Mouse (Mus musculus) small intestine, adult 2 months (tissue): ENCODE results near the gene Ptpn14. TPM values are rescaled to one million over a fixed set of nuclear protein-coding genes. Genes with fewer than 3 reads are reported as not detected.

Source experiments
- H3K27ac ChIP-seq: fragments of 200-500 bp; 2 replicates; pipeline ENCODE4 v1.5.1; 2012; ENCODE audit warnings: low read depth, low read length, control low read depth, inconsistent platforms; ENCODE audit not compliant: insufficient read depth
- H3K27me3 ChIP-seq: fragments of 200-500 bp; 2 replicates; pipeline ENCODE4 v1.6.1; 2012; ENCODE audit warnings: mild to moderate bottlenecking, moderate library complexity, low read length, inconsistent platforms; ENCODE audit not compliant: control insufficient read depth, insufficient read depth
- H3K36me3 ChIP-seq: fragments of 200-500 bp; 2 replicates; pipeline ENCODE4 v1.6.1; 2012; ENCODE audit warnings: mild to moderate bottlenecking, low read length, control low read depth, inconsistent platforms; ENCODE audit not compliant: control insufficient read depth, insufficient read depth
- H3K4me1 ChIP-seq: fragments of 200-500 bp; 2 replicates; pipeline ENCODE4 v1.6.1; 2012; ENCODE audit warnings: low read length, inconsistent platforms, mixed read lengths; ENCODE audit not compliant: control insufficient read depth, insufficient read depth, insufficient read length
- H3K4me3 ChIP-seq: fragments of 200-500 bp; 2 replicates; pipeline ENCODE4 v1.5.1; 2012; ENCODE audit warnings: low read depth, mild to moderate bottlenecking, control low read depth, inconsistent platforms, low read length, moderate library complexity
- CTCF ChIP-seq: fragments of 200-500 bp; IDR thresholded peaks from 2 replicates; pipeline ENCODE4 v1.5.1; 2012; ENCODE audit warnings: low read depth, mild to moderate bottlenecking, control low read depth, inconsistent platforms, low read length, moderate library complexity, mixed read lengths; ENCODE audit not compliant: insufficient replicate concordance, insufficient read length; ENCODE audit errors: extremely low read depth
- POLR2A ChIP-seq: fragments of 200-500 bp; IDR thresholded peaks from 2 replicates; pipeline ENCODE4 v1.6.1; 2012; ENCODE audit warnings: low read depth, mild to moderate bottlenecking, control low read depth, inconsistent platforms, low read length, moderate library complexity
- WGBS: fragments of 180-500 bp; shearing (Covaris S2); methylation state at CpG from one replicate; pipeline ENCODE4 v1.1.7; 2018; 5-methylcytosine and 5-hydroxymethylcytosine counted together
- polyA plus RNA-seq: library from polyadenylated mRNA; depleted of rRNA; stranded (reverse); fragments of >200 nt; gene quantifications from 2 replicates; pipeline ENCODE4 v1.2.3, GENCODE M21; 2012

The Ptpn14 gene
- polyA plus RNA-seq, 1 experiment: 2.5 TPM

GRCm38 (mm10) chr1:189866621-189867020 is 138.6 kb downstream of the Ptpn14 start:
- Histone ChIP-seq H3K36me3 (no peaks in the 10 kb centered on the region), H3K4me3 (no peak overlapping the region), H3K27me3 (no peaks in the 10 kb centered on the region), H3K4me1 (peaks cover 12% of the 10 kb centered on the region), H3K27ac (peak overlapping the region; percentile 39)
- TF ChIP-seq CTCF (no peak), POLR2A (no peak)
- 48% methylated on average over 6 of the region's 6 CpGs for WGBS

- Histone ChIP-seq H3K27ac (peak overlapping the region; percentile 39), H3K4me3 (no peak overlapping the region), H3K36me3 (no peaks in the 10 kb centered on the region), H3K27me3 (no peaks in the 10 kb centered on the region), H3K4me1 (peaks cover 12% of the 10 kb centered on the region)
- TF ChIP-seq CTCF: no peak
- TF ChIP-seq POLR2A: no peak
- 28% methylated on average over 5 of the region's 5 CpGs for WGBS
These were observed 139.0 kb downstream of the Ptpn14 start for GRCm38 (mm10) chr1:189867034-189867433.

GRCm38 (mm10) chr1:189867497-189867896 is 139.4 kb downstream of the Ptpn14 start:
- WGBS: 13% methylated on average over 9 of the region's 9 CpGs
- Histone ChIP-seq H3K4me3 (no peak overlapping the region), H3K36me3 (no peaks in the 10 kb centered on the region)

GRCm38 (mm10) chr1:189868036-189868435 is 140.0 kb downstream of the Ptpn14 start:
- TF ChIP-seq POLR2A: no peak
- TF ChIP-seq CTCF: no peak
- WGBS: 56% methylated on average over 10 of the region's 10 CpGs
- Histone ChIP-seq H3K27ac (no peak overlapping the region), H3K4me3 (no peak overlapping the region), H3K27me3 (no peaks in the 10 kb centered on the region), H3K4me1 (peaks cover 12% of the 10 kb centered on the region), H3K36me3 (no peaks in the 10 kb centered on the region)

More at GRCm38 (mm10) chr1:189867497-189867896, 139.4 kb downstream of the Ptpn14 start:
- peaks cover 12% of the 10 kb centered on the region for H3K4me1 ChIP-seq
- peak overlapping the region; percentile 39 for H3K27ac ChIP-seq
- H3K27me3 ChIP-seq: no peaks in the 10 kb centered on the region
- no peak for TF ChIP-seq CTCF
- TF ChIP-seq POLR2A: no peak

GRCm38 (mm10) chr1:189869651-189870270 is 141.7 kb downstream of the Ptpn14 start:
- Histone ChIP-seq H3K27ac (no peak overlapping the region), H3K36me3 (no peaks in the 10 kb centered on the region), H3K4me3 (no peak overlapping the region), H3K4me1 (peaks cover 13% of the 10 kb centered on the region), H3K27me3 (no peaks in the 10 kb centered on the region)
- TF ChIP-seq CTCF (peak; percentile 6; the same call in 1 of the 2 replicates), POLR2A (no peak)
- 88% methylated on average over 18 of the region's 18 CpGs for WGBS

- TF ChIP-seq POLR2A: no peak
- 0 out of 2 replicates have a peak, but pooled peaks have one; percentile 30 for TF ChIP-seq CTCF
- WGBS: 84% methylated on average over 8 of the region's 8 CpGs
- Histone ChIP-seq H3K4me3 (no peak overlapping the region), H3K4me1 (peaks cover 17% of the 10 kb centered on the region), H3K36me3 (no peaks in the 10 kb centered on the region), H3K27me3 (no peaks in the 10 kb centered on the region), H3K27ac (no peak overlapping the region)
These were observed 142.5 kb downstream of the Ptpn14 start for GRCm38 (mm10) chr1:189870539-189870938.

- Histone ChIP-seq H3K27me3 (no peaks in the 10 kb centered on the region), H3K36me3 (no peaks in the 10 kb centered on the region), H3K4me1 (peaks cover 17% of the 10 kb centered on the region), H3K27ac (no peak overlapping the region), H3K4me3 (no peak overlapping the region)
- TF ChIP-seq POLR2A: no peak
- no peak for TF ChIP-seq CTCF
- WGBS: 82% methylated on average over 8 of the region's 8 CpGs
These were observed 143.6 kb downstream of the Ptpn14 start for GRCm38 (mm10) chr1:189871625-189872024.
